Comparison of ENCODE assay signal across 8 mouse cellular contexts in genomic region chr17:63011893-63012570, GRCm38 (mm10).
DNase-seq lines count a peak whose midpoint lies in the region; ATAC-seq and TF ChIP-seq lines count a peak whose summit lies in the region.

No protein-coding gene starts in this region.

- H3K4me2 ChIP-seq in intestine, embryonic 14.5 days (ENCODE audit: low read length): no peak overlapping the region
- no peak overlapping the region for H3K4me2 ChIP-seq in intestine, postnatal 0 days (replicated peaks; ENCODE audit: low read depth)
- H3K4me2 ChIP-seq in intestine, embryonic 15.5 days (replicated peaks): no peak overlapping the region

- H3K9ac ChIP-seq in intestine, embryonic 14.5 days (ENCODE audit: low read length): no peak overlapping the region
- no peak overlapping the region for H3K9ac ChIP-seq in intestine, postnatal 0 days (ENCODE audit: low read depth, low read length)
- H3K9ac ChIP-seq in intestine, embryonic 15.5 days: no peak overlapping the region

- 40% methylated on average over 13 of the region's 13 CpGs for WGBS in intestine, embryonic 14.5 days
- 63% methylated on average over 13 of the region's 13 CpGs for WGBS in intestine, postnatal 0 days
- WGBS in intestine, embryonic 15.5 days: 53% methylated on average over 13 of the region's 13 CpGs

- peak overlapping the region; percentile 34; the same call in 1 of the 2 replicates for H3K27ac ChIP-seq in intestine, embryonic 14.5 days (ENCODE audit: low read depth)
- no peak overlapping the region for H3K27ac ChIP-seq in intestine, postnatal 0 days (ENCODE audit: low read depth, low read length)
- peak overlapping the region; percentile 79 for H3K27ac ChIP-seq in gastrocnemius, adult 2 months
- H3K27ac ChIP-seq in intestine, embryonic 15.5 days: no peak overlapping the region

- H3K27me3 ChIP-seq in intestine, embryonic 14.5 days (replicated peaks; ENCODE audit: control insufficient read depth, insufficient read depth, low read length): no peaks in the 10 kb centered on the region
- H3K27me3 ChIP-seq in intestine, postnatal 0 days (replicated peaks; ENCODE audit: control insufficient read depth, insufficient read depth, low read length): no peaks in the 10 kb centered on the region
- no peaks in the 10 kb centered on the region for H3K27me3 ChIP-seq in intestine, embryonic 15.5 days (replicated peaks)

- TF ChIP-seq CTCF in intestine, postnatal 0 days (IDR thresholded peaks at IDR 0.05; ENCODE audit: low read depth): no peak
- TF ChIP-seq CTCF in gastrocnemius, adult 2 months (IDR thresholded peaks at IDR 0.05): no peak

- ATAC-seq in intestine, embryonic 14.5 days (replicated peaks; ENCODE audit: low FRiP score, low TSS enrichment, low read depth): peak; percentile 79
- no peak for ATAC-seq in intestine, postnatal 0 days
- ATAC-seq in intestine, embryonic 15.5 days: peak; percentile 88
- no peak; the same call in 1 of the 2 replicates for ATAC-seq in monocyte, adult 5-6 weeks (replicated peaks; ENCODE audit: insufficient number of reproducible peaks, low FRiP score, low TSS enrichment, poor library complexity, severe bottlenecking)

- peak; percentile 66 for DNase-seq in intestine, embryonic 14.5 days (ENCODE audit: low spot score)
- peak; percentile 63 for DNase-seq in gastrocnemius, adult 2 months
- DNase-seq in left cerebral cortex, adult 18-20 months (ENCODE audit: low spot score in 2 of 2): peak; percentile 72 to 84
- peak; percentile 90 for DNase-seq in right cerebral cortex, adult 18-20 months
- DNase-seq in urinary bladder, postnatal 25 days (ENCODE audit: low spot score): no peak

- no peaks in the 10 kb centered on the region for H3K9me3 ChIP-seq in intestine, embryonic 14.5 days (ENCODE audit: control insufficient read depth, low read length)
- no peaks in the 10 kb centered on the region for H3K9me3 ChIP-seq in intestine, postnatal 0 days (ENCODE audit: control insufficient read depth)
- H3K9me3 ChIP-seq in intestine, embryonic 15.5 days: no peaks in the 10 kb centered on the region

- H3K4me1 ChIP-seq in intestine, embryonic 14.5 days (replicated peaks; ENCODE audit: control insufficient read depth, insufficient read depth, low read length): peaks cover 35% of the 10 kb centered on the region; the same call in 1 of the 2 replicates
- no peaks in the 10 kb centered on the region for H3K4me1 ChIP-seq in intestine, postnatal 0 days (replicated peaks; ENCODE audit: control insufficient read depth, insufficient read depth, low read length)
- peaks cover 11% of the 10 kb centered on the region; the same call in 1 of the 2 replicates for H3K4me1 ChIP-seq in intestine, embryonic 15.5 days (replicated peaks)

- H3K36me3 ChIP-seq in intestine, embryonic 14.5 days (ENCODE audit: control insufficient read depth, insufficient read depth, low read length): no peaks in the 10 kb centered on the region
- no peaks in the 10 kb centered on the region for H3K36me3 ChIP-seq in intestine, postnatal 0 days (ENCODE audit: control insufficient read depth, insufficient read depth)
- no peaks in the 10 kb centered on the region for H3K36me3 ChIP-seq in intestine, embryonic 15.5 days

- intact Hi-C loops in gastrocnemius, adult 2 months (cut with DNase I): no loop called here

- no peak overlapping the region for H3K4me3 ChIP-seq in intestine, embryonic 14.5 days (ENCODE audit: low read depth, low read length)
- H3K4me3 ChIP-seq in intestine, postnatal 0 days (ENCODE audit: low read depth, low read length): no peak overlapping the region
- H3K4me3 ChIP-seq in gastrocnemius, adult 2 months: no peak overlapping the region
- H3K4me3 ChIP-seq in intestine, embryonic 15.5 days (replicated peaks): no peak overlapping the region

Comparison
In these comparisons a context has a peak if more than half of its experiments do, and no peak if none do; other contexts are left out.
1. ATAC-seq: peak in intestine, embryonic 14.5 days (single experiment) and intestine, embryonic 15.5 days (single experiment); none in intestine, postnatal 0 days (single experiment) and monocyte, adult 5-6 weeks (single experiment).
2. H3K27ac ChIP-seq: peak in intestine, embryonic 14.5 days (single experiment) and gastrocnemius, adult 2 months (single experiment); none in intestine, postnatal 0 days (single experiment) and intestine, embryonic 15.5 days (single experiment).